Mouse (Mus musculus) retina, embryonic 14.5 days (tissue): ENCODE results near the gene Mettl14.
"Not testable (repeated sequence)": the region's sequence is repeated elsewhere in the genome, so short reads cannot be mapped to it uniquely, and the experiment has no call there.

ENCODE experiments used
- DNase-seq: peaks from one replicate; pipeline ENCODE4 v3.0.0-alpha.2; 2015; ENCODE audit warnings: low spot score

The Mettl14 gene

GRCm38 (mm10) chr3:123385486-123386156 is at the start of gene Mettl14:
Gene Mettl14, minus strand, starts transcription at chr3:123386108.
- peak; percentile 96 for DNase-seq

GRCm38 (mm10) chr3:123433362-123433761 is 47.5 kb upstream of the Mettl14 start:
- no peak for DNase-seq

- DNase-seq: no peak
Measured at GRCm38 (mm10) chr3:123431951-123432674, 46.2 kb upstream of the Mettl14 start.

- DNase-seq: no peak
Measured at GRCm38 (mm10) chr3:123429597-123430458, 43.9 kb upstream of the Mettl14 start.

GRCm38 (mm10) chr3:123428005-123428404 is 42.1 kb upstream of the Mettl14 start:
- no peak for DNase-seq

DNA sequence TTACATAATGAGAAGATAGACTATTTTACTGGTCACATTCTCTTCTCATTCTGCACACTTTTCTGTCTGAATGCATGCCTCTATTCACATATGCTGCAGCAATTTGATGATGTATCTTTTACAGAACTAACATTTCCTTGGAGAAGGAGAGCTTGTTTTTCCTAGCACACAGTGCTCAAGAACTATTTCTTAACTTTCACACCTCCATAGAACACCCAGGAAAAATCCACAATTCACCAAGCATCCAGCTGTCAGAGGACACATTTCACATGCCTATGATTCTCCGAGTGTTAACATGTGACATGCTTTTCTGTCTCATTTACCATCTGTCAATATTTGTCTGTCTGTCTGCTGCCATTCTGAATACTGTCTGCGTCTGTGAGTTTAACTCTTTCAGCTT is 39.7 kb upstream of the Mettl14 start:
- no peak for DNase-seq

GRCm38 (mm10) chr3:123413173-123413572 is 27.3 kb upstream of the Mettl14 start:
- DNase-seq: peak; percentile 9

DNA sequence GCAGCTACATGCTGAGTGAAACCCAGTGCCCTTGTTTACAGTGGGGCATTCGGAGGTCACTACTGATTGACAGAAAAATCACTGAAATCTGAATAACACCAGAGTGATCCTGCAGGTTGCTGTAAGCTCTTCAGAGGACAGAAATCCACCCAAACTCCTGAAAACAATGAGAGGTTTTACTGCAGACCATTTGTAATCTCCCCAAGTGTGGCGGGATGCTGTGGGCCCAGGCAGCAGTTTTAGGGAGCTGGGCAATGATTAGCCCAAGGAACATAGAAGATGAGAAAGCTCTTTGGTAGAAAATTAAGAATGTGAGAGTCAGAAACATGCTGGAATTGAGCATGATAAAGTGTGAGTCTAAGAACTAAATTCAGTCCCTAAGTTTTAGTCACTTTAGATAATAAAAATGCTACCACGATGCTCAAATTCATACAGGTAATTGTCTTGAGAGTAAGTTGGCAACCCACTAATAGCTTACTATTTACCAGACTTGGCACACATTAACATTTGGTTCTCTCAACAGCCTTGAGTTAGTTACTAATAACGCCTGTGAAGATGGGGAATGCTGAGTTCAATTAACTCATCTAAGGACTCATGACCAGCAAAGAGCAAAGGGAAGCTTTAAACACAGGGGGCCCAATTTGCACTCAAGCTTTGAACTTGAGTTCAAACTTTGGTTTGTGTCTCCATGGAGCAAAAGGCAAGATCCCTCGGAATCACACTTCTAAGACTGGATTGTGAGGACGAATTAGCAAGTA is 26.1 kb upstream of the Mettl14 start:
- no peak for DNase-seq

GRCm38 (mm10) chr3:123404945-123405344 is 19.0 kb upstream of the Mettl14 start:
- DNase-seq: no peak

- no peak for DNase-seq
Measured at GRCm38 (mm10) chr3:123397562-123398481, 11.9 kb upstream of the Mettl14 start.

DNA sequence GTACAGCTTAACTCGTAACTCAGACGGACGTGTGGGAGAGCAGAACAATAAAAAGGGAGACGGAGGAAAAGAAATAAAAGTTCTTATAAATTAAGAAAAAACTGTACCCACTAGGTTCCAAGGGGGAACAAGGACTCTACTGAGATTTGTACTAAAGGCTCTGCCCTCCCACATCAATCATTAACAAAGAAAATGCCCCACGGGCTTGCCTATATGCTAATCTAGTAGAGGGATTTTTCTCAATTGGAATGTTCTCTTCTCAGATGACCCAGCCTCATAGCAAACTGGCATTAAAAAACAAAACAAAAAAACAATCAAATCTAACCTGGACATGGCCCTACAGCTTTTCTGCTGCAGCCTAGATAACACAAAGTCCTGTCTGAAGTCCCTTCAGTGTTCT is 9.7 kb upstream of the Mettl14 start:
- no peak for DNase-seq

DNA sequence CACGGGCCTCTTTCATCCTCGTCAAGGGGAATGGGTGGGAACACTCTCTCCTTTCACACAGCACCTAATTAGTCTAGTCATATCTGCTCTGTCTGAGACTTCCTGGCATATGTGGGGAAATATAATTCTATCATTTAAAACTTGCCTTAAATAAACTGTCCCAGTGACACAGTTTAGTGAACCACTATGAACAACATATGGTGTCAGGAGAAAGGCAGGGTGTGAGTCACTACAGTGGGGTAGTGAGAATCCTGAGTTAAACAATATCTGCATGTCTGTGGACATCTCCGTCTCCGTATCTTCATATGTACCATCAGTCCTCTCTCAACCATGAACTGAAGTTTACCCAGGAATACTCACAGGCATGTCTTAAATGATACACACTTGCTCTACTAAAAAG is 5.3 kb upstream of the Mettl14 start:
- DNase-seq: no peak

GRCm38 (mm10) chr3:123386157-123386780 is 361 bp upstream of the Mettl14 start:
- DNase-seq: peak; percentile 13

- DNase-seq: peak; percentile 7
Measured at GRCm38 (mm10) chr3:123385118-123385485, 806 bp downstream of the Mettl14 start.

GRCm38 (mm10) chr3:123384435-123384834 is 1.5 kb downstream of the Mettl14 start:
- no peak for DNase-seq

DNA sequence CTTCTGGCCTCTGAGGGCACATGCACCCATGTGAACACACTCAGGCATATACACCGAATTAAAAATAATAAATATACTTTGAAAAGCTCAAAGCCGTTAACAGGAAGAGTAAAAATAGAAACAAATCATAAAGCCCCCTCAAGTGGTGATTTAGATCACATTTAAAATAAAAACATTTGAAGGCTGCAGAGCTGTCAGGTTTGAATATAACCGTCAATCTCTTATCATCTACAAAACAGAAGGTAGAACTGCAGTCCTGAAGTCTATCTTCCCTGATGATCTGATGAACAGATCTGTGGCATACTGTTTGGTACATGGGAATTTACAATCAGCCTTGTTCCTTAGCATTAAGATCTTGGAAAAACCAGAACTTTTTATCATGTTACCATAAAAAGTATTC is 9.3 kb downstream of the Mettl14 start:
- no peak for DNase-seq

DNA sequence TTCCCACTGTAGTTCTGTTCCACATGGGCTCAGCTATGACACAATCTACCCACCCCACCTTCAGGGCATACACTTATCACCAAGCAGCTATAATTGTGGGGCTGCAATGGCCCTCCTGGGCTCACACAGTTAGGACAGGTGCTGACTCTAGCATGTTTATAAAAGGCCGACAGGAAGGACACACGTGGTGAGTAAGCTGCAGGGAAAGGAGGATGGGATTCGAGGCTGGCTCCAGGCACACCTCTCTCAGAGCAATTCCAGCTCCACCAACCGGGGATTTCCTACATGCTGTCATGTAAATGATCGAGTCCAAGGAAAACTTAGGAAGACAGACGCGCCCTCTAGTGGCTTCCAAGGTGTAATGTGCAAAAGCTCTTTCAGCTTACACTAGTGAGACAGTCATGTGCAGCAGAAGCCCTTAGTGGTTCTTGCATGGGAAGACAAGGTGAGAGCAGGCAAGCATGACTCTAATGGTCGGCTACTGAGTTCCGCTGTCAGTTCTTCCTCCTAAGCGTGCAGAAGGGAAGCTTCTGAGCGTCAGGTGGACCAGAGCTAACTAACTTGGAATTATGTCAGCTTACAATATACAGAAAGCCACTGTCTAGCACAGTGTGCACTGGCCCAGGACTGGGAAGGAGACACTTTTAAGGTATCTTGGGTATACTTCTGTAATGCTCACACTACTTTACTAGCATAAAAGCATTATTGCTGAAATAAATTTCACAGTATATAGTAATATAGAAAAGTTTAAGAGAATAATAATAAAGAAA is 14.0 kb downstream of the Mettl14 start:
- DNase-seq: peak; percentile 88

- DNase-seq: no peak
Measured at GRCm38 (mm10) chr3:123370927-123371326, 15.0 kb downstream of the Mettl14 start.

GRCm38 (mm10) chr3:123369161-123369560 is 16.7 kb downstream of the Mettl14 start:
- no peak for DNase-seq

GRCm38 (mm10) chr3:123366820-123367219 is 19.1 kb downstream of the Mettl14 start:
- not testable (repeated sequence) for DNase-seq
